Mouse (Mus musculus) heart, embryonic 16.5 days (tissue): ENCODE results near the gene Cmss1. TPM values are rescaled to one million over a fixed set of nuclear protein-coding genes. Genes with fewer than 3 reads are reported as not detected.

Experiments used
- ATAC-seq: fragments of 200-750 bp; cut with Nextera tagmentation; replicated peaks from 2 replicates; pipeline ENCODE4 v1.8.0; 2017; ENCODE audit warnings: moderate number of reproducible peaks; ENCODE audit not compliant: insufficient read depth, low FRiP score; ENCODE audit errors: extremely low read depth
- H3K27ac ChIP-seq: fragments of 300-500 bp; sonication (generic); 2 replicates; pipeline ENCODE4 v1.5.1; 2014; ENCODE audit warnings: mild to moderate bottlenecking, low read length, control low read depth, moderate library complexity
- H3K27me3 ChIP-seq: fragments of 300-500 bp; sonication (generic); 2 replicates; pipeline ENCODE4 v1.6.1; 2014; ENCODE audit warnings: low read length, mixed read lengths; ENCODE audit not compliant: control insufficient read depth, insufficient read depth
- H3K36me3 ChIP-seq: fragments of 300-500 bp; sonication (generic); 2 replicates; pipeline ENCODE4 v1.6.1; 2014; ENCODE audit not compliant: control insufficient read depth, insufficient read depth
- H3K4me1 ChIP-seq: fragments of 300-500 bp; sonication (generic); 2 replicates; pipeline ENCODE4 v1.6.1; 2014; ENCODE audit warnings: low read length, mixed read lengths; ENCODE audit not compliant: control insufficient read depth, insufficient read depth
- H3K4me2 ChIP-seq: fragments of 300-500 bp; sonication (generic); 2 replicates; pipeline ENCODE4 v1.6.1; 2014; ENCODE audit warnings: low read depth, mild to moderate bottlenecking, control low read depth, low read length
- H3K4me3 ChIP-seq: fragments of 300-500 bp; sonication (generic); 2 replicates; pipeline ENCODE4 v1.5.1; 2014; ENCODE audit warnings: mild to moderate bottlenecking, control low read depth, low read length
- H3K9ac ChIP-seq: fragments of 300-500 bp; sonication (generic); 2 replicates; pipeline ENCODE4 v1.6.1; 2014; ENCODE audit warnings: low read length, control low read depth
- H3K9me3 ChIP-seq: fragments of 300-500 bp; sonication (generic); replicated peaks from 2 replicates; pipeline ENCODE4 v1.6.1; 2016; ENCODE audit warnings: low read length; ENCODE audit not compliant: control insufficient read depth
- WGBS: fragments of 180-500 bp; shearing (Covaris S2); extraction: QIAGEN DNeasy Blood & Tissue Kit; methylation state at CpG from one replicate; pipeline ENCODE4 v1.1.7; 2014; 5-methylcytosine and 5-hydroxymethylcytosine counted together
- polyA plus RNA-seq: library from polyadenylated mRNA; unstranded; fragments of >200 nt; fragmentation: Nextera tagmentation; extraction: Ambion mirVana; gene quantifications from 2 replicates; pipeline ENCODE4 v1.2.1, GENCODE M21; 2015

The Cmss1 gene
- polyA plus RNA-seq, 1 experiment from 2014 or later: 39.5 TPM

DNA sequence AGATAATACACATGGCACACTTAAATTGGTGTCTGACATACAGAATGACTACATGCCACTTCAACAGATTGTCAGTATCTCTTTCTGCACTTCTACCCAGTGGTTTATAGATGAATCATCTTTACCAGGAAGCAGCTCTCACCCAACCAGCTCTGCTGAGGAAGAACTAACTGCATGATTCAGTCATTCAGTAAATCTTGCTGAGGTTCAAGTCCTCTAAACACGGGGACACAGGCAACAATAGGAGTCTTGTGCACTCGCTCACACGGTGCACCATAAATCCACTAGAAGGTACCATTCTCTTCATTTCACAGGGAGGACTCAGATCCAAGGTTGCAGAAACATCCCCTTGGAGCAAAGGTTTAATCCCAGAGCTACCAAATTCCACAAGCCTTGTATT lies 105.8 kb downstream of the Cmss1 start:
- Histone ChIP-seq H3K27ac (no peak overlapping the region), H3K36me3 (no peaks in the 10 kb centered on the region), H3K27me3 (no peaks in the 10 kb centered on the region), H3K4me3 (no peak overlapping the region), H3K9ac (no peak overlapping the region), H3K9me3 (no peaks in the 10 kb centered on the region), H3K4me1 (peaks cover 25% of the 10 kb centered on the region), H3K4me2 (no peak overlapping the region)
- no peak for ATAC-seq
- 61% methylated on average over 3 of the region's 3 CpGs for WGBS

DNA sequence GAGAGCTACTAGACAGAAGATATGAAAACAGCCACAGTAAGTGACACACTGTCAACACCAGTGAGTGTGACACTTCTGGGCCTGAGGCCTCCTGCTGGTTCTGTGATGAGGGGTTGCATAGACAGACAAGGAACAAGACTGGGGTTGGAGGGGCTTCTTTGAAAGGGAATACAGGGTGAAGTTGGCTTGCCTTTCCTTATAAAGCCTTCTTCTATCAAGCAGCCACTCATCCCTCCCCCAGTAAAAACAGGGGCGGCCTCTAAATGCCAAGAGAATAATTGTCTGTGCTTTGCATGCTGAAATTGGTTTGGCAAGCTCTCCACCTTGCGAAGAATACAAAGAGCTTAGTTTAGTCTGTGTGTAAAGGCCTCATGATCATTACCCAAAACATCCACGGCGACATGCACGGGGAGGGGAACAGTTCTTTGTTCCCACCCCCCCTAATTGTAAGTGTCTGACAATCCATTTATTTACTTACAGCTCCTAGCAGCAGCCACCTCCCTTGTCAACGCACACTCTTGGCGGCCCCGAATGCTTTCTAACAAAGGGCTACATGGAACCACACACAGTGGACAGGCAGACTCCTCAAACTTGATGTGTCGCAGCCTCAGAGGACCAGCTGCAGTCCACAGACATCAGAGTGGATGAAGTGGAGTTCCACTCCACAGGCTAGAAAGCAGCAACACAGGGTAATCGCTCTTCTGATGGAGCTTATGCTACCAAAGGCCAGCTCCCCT lies 110.1 kb downstream of the Cmss1 start:
- Histone ChIP-seq H3K9me3 (no peaks in the 10 kb centered on the region), H3K4me3 (no peak overlapping the region), H3K36me3 (no peaks in the 10 kb centered on the region), H3K4me2 (no peak overlapping the region), H3K4me1 (peaks cover 23% of the 10 kb centered on the region), H3K27me3 (no peaks in the 10 kb centered on the region), H3K27ac (peak overlapping the region; percentile 75), H3K9ac (no peak overlapping the region)
- 50% methylated on average over 10 of the region's 10 CpGs for WGBS
- ATAC-seq: peak; percentile 64

DNA sequence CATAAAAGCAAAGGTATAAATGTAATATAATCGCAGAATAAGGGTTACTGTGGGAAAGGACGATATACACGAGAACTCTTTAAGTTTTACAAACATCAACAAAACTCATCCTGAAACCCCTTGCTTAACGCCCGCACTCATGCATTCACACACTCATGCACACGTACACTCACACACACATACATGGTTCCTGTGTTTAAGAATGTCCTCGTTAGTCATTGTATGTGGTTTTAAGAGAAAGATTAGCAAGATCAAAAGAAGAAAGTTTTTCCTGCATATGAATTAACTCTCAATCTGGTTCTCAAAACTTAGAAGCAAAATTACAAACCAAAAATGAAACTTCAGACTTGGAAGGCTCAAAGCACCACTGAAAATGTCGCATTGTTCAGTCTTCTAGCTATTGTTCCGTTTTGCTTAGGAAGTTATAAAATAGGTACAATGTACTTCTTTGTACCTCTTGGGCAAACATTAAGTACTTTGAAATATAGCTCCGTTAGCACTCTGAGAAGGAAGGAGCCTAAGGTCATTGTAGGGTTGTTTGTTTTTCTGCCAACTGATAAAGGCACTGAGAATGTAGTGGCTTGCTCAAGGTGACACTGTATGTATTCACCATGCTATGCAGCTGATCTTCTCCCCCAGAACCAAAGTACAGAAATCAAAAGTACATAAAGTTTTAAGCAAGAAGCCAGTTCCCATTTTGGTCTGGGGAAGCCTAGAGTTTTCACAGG lies 111.0 kb downstream of the Cmss1 start:
- WGBS: 71% methylated on average over 10 of the region's 10 CpGs
- no peaks in the 10 kb centered on the region for H3K36me3 ChIP-seq
- peaks cover 23% of the 10 kb centered on the region for H3K4me1 ChIP-seq
- no peak overlapping the region for H3K4me2 ChIP-seq
- H3K27me3 ChIP-seq: no peaks in the 10 kb centered on the region
- H3K9me3 ChIP-seq: no peaks in the 10 kb centered on the region
- ATAC-seq: no peak
- peak overlapping the region; percentile 75 for H3K27ac ChIP-seq
- H3K9ac ChIP-seq: no peak overlapping the region
- no peak overlapping the region for H3K4me3 ChIP-seq

DNA sequence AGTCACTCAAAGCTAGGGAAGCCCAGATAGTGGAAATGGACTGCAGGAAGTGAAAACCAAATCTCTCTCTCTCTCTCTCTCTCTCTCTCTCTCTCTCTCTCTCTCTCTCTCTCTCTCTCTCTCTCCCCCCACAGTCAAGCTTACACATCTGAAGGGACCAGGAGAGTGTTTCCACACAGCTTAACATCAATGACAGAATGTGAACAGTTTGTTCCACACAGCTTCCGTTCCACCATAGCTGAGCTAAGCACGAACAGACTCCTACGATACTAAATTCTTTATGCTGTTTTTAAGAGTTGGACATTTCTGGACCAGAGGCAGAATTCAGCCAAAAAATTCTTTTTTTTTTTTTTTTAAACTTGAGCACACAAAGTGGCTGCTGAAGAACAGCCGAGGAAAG lies 114.8 kb downstream of the Cmss1 start:
- ATAC-seq: no peak
- no peak overlapping the region for H3K4me3 ChIP-seq
- H3K9ac ChIP-seq: no peak overlapping the region
- no peaks in the 10 kb centered on the region for H3K36me3 ChIP-seq
- H3K4me1 ChIP-seq: peaks cover 14% of the 10 kb centered on the region
- no peaks in the 10 kb centered on the region for H3K9me3 ChIP-seq
- no peak overlapping the region for H3K27ac ChIP-seq
- no peak overlapping the region for H3K4me2 ChIP-seq
- H3K27me3 ChIP-seq: no peaks in the 10 kb centered on the region
- 83% methylated on average over 4 of the region's 4 CpGs for WGBS

DNA sequence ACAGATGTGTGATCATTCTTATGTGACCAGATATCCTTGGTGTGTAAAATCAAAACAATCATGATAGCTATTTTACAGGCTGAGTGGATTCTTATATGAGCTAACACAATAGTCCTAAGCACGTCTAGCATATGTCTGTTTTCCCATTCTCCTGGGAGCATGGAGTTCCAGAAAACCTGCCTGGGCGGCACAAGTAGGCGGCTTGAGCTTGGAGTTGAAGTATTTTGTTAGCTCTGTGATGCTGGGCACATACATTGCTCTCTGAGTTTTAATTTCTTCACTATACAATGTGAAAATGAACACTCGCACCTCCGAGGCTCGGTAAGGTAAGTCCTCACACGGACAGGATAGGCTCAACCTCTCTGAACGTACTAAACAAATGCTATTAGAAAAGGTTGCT lies 116.0 kb downstream of the Cmss1 start:
- Histone ChIP-seq H3K4me2 (no peak overlapping the region), H3K27me3 (no peaks in the 10 kb centered on the region), H3K9me3 (no peaks in the 10 kb centered on the region), H3K36me3 (no peaks in the 10 kb centered on the region), H3K27ac (no peak overlapping the region), H3K9ac (no peak overlapping the region), H3K4me3 (no peak overlapping the region), H3K4me1 (peaks cover 6% of the 10 kb centered on the region)
- no peak for ATAC-seq
- 90% methylated on average over 8 of the region's 8 CpGs for WGBS

DNA sequence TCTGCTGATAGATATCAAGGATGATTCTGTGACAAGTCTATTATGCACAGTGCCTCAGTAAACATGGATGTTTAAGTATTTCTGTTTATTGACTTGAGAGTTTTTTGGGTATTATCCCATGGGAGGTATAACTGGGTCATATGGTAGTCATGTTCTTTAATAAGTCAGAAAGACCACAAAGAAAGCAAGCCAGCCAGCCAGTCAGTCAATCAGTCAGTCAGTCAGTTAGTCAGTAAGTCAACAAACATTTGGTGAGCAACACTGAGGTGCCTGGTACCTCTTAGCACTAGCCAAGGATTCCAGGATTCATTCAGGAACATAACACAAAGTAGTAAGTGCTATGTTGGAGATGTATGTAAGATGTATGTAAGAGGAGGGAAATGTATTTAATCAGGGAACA lies 118.0 kb downstream of the Cmss1 start:
- Histone ChIP-seq H3K4me3 (no peak overlapping the region), H3K9me3 (no peaks in the 10 kb centered on the region), H3K36me3 (no peaks in the 10 kb centered on the region), H3K4me1 (peaks cover 9% of the 10 kb centered on the region; the same call in 1 of the 2 replicates), H3K4me2 (no peak overlapping the region), H3K27ac (no peak overlapping the region), H3K9ac (no peak overlapping the region), H3K27me3 (no peaks in the 10 kb centered on the region)
- ATAC-seq: no peak

DNA sequence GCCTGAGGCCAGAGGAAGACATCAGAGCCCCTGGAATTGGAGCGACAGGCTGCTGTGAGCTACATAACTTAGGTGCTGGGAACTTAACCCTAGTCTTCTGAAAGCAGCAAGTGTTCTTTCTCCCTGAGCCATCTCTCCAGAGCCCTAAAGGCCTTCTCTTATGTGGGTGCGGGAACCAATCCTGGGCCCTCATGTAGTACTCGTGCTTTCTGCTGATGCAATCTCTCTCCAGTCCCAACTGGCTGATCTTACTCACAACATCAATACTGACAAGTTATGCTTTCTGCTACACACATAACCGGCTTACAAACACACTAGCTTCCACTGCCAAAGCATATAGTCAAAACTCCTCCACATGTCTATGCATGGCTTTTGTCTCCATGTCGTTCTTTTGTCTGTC lies 120.4 kb downstream of the Cmss1 start:
- H3K4me2 ChIP-seq: no peak overlapping the region
- H3K4me1 ChIP-seq: peaks cover 13% of the 10 kb centered on the region
- 86% methylated on average over 5 of the region's 5 CpGs for WGBS
- H3K4me3 ChIP-seq: no peak overlapping the region
- H3K36me3 ChIP-seq: no peaks in the 10 kb centered on the region
- ATAC-seq: no peak
- H3K9me3 ChIP-seq: no peaks in the 10 kb centered on the region
- no peak overlapping the region for H3K9ac ChIP-seq
- H3K27ac ChIP-seq: peak overlapping the region; percentile 18; the same call in 1 of the 2 replicates
- H3K27me3 ChIP-seq: no peaks in the 10 kb centered on the region

DNA sequence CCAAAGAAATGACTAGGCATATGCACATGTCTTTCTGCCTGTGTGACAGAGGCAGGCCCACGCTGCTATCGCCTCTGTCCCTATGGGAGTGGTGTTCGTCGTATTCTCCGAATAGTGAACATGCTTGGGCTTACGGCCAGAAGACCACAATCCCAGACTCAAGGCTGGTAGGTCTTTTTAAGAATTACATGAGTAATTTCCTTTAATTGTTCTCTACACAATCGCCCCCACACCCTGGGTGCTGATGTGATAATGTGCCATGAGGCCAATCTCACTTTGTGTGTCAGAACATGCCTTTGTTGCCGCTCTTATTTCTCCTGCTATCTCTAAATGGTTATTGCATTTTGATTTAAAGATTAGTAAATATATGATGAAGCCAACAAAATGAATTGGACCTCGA lies 121.4 kb downstream of the Cmss1 start:
- peak; percentile 70 for ATAC-seq

DNA sequence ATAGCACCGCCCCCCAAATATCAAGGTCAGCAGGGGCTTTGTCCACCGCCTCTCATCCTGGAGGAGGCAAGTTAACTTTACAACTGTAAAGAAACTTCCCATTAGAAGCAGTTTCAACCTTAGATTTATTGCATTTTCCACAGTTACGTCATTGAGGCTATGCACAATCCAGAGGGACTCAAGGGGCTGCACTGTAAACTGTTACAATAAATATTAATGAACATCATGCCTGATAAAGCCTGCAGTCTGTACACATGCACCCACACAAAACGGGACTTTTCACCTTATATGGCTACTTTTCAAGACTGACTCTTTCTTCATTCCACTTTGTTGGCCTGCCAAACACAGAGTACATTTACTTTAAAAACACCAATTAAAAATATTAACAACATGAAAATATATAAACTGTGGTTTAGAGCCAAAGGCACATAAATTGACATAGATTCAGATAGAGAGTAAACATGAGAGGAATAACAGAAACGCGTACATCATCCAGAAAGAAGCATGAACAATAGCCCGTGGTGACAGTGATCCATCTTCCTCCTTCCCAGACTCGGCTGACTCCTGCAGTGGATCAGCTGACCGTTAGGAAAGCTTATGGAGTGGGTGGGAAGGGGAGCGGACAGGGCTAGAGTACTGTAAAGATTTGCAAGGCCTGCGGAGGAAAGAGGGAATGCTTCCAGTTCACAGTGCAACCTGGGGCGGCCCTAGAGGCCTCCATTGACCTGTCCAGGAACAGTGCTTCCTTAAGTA lies 122.4 kb downstream of the Cmss1 start:
- Histone ChIP-seq H3K9ac (no peak overlapping the region), H3K36me3 (no peaks in the 10 kb centered on the region), H3K27me3 (no peaks in the 10 kb centered on the region), H3K4me2 (no peak overlapping the region), H3K4me1 (peaks cover 22% of the 10 kb centered on the region), H3K4me3 (no peak overlapping the region), H3K9me3 (no peaks in the 10 kb centered on the region), H3K27ac (peak overlapping the region; percentile 51; the same call in 1 of the 2 replicates)
- 66% methylated on average over 12 of the region's 12 CpGs for WGBS
- ATAC-seq: 0 out of 2 replicates have a peak, but pooled peaks have one; percentile 47

More for the DNA sequence above, 121.4 kb downstream of the Cmss1 start:
- H3K4me2 ChIP-seq: no peak overlapping the region
- no peaks in the 10 kb centered on the region for H3K27me3 ChIP-seq
- H3K36me3 ChIP-seq: no peaks in the 10 kb centered on the region
- H3K9ac ChIP-seq: no peak overlapping the region
- no peaks in the 10 kb centered on the region for H3K9me3 ChIP-seq
- 68% methylated on average over 9 of the region's 9 CpGs for WGBS
- H3K4me1 ChIP-seq: peaks cover 16% of the 10 kb centered on the region
- no peak overlapping the region for H3K4me3 ChIP-seq
- no peak overlapping the region for H3K27ac ChIP-seq
